Mouse (Mus musculus) liver, adult (tissue): ENCODE results near the gene Chmp2b.

Experiments
- GATA4 ChIP-seq: IDR thresholded peaks from 2 replicates; pipeline ENCODE4 v1.6.1; 2014; ENCODE audit warnings: mild to moderate bottlenecking, low read length; ENCODE audit not compliant: insufficient replicate concordance

Chmp2b gene

DNA sequence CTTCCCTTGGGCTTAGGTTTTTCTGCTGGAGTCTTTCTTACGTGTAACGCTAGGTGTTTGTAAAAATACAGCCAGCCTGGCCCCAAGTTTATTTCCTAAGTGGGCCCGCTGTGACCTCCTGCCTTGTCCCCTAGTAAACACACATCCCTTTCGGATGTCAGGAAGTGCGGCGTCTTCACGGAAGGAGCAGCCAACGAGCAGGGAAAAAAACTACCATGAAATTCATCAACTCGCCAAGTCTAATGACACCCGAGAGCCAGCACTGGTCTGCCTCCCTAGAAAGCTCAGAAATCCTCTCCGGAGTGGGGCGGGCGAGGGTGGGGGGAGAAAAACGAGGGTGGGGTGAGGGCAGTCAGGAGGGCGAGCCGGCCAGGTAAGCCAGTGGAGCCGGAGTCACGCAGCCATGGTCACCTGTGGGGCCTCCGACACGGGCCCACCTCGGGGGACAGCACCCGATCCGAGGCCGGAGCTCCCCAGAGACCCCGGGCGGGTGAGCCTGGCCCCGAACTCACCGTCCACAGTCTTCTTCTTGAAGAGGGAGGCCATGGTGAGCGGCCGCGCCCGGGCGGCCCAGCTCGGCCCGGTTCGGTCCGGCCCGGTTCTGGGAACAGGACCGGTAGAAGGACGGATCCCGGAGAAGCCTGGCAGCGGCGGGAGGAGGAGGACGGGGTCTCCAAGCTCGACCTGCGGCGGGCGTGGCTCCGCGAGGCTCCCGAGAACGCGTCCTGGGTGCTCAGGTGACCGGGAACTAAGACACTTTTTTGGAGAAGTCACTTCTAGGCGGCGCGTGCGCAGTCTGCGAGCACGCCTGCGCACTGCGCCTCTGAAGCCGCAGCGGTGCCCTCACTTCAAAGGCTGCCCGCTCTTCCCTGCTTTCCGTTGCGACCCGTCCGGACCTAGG, at the start of gene Chmp2b:
TSS of gene Chmp2b (minus strand) at position 764 of the 901 bp plus-strand sequence.
- no peak for TF ChIP-seq GATA4

DNA sequence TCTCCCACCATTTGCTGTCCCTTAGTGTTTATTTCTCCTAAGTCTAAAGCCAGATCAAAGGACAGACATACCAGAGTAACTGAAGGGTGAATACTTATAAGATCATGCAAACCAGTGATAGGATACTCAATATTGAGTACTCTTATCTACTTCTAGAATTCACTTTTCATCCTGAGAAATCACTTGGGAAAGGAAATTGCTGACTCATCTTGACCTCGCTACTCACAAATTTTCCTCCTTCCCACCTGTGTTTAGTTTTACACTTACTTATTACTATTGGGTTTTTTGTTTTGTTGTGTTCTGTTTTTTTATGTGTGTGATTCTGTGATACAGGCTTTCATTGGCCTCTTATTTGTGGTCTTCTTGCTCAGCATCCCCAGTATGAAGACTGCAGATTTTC, 49.2 kb upstream of the Chmp2b start:
- no peak for TF ChIP-seq GATA4

DNA sequence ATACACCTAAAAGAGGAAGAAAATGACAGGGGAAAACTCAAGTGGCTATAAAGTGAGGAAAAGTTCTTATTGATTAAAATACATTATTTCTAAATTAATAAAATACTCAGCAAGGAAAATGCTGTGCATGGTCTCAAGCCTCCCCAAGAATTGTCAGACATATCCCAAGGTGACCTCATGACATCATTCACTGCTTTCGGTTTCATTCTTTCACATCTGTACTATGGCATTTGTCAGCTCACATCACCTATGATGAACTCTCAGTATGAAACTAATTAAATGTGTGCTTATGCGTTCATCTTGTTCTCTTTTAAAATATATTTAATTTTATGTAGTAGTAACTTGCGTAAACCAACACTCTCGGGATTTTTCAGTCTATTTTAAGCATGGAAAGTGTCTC, 38.3 kb upstream of the Chmp2b start:
- no peak for TF ChIP-seq GATA4

DNA sequence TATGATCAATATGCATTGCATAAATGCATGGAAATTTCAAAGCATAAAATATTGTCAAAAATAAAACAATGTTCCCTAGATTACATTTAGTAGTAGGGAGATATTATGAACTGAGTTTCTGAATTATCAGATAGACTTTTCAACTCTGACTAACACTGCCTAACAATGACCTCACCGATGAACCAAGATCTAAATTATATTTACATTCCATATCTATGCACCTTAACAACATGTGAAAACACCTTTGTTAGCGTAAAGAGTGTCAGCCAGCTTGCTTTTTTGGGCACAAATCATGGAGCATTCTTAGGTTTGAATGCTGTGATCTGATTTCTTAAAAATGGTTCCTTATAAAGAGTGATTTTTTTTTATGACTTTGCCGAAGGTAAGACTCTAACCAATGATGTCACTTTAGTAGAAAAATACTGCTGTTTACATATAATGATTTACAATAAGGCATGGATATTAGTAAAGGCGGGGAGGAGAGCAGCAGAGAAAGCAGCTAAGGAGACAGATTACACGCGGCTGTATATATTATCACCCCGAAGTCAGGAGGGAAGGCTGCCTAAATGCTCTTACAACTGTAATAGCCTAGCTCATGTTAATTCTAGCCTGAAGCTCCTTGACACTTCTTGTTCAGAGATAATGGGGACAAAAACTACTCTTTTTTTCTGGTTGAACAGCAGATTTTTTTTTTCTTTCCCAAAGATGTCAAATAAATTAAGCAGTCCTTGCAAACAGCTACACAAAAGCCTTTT, 23.8 kb upstream of the Chmp2b start:
- TF ChIP-seq GATA4 = no peak

DNA sequence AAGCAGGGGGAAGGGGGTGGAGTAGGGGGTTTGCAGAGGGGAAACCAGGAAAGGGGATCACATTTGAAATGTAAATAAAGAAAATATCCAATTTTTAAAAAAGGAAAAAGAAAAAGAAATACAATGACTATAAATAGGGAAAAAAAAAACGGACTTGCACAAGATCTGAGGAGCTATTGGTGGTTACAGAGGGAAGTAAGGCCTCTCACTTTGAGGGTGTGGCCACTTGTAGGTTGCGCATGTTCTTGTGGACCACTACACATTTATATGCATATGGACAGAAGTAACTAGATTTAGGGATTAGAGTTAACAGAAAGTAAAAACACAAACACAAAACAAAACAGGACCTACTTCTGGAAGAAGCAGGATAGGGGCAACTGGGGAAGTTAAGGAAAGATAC, 23.2 kb upstream of the Chmp2b start:
- no peak for TF ChIP-seq GATA4

DNA sequence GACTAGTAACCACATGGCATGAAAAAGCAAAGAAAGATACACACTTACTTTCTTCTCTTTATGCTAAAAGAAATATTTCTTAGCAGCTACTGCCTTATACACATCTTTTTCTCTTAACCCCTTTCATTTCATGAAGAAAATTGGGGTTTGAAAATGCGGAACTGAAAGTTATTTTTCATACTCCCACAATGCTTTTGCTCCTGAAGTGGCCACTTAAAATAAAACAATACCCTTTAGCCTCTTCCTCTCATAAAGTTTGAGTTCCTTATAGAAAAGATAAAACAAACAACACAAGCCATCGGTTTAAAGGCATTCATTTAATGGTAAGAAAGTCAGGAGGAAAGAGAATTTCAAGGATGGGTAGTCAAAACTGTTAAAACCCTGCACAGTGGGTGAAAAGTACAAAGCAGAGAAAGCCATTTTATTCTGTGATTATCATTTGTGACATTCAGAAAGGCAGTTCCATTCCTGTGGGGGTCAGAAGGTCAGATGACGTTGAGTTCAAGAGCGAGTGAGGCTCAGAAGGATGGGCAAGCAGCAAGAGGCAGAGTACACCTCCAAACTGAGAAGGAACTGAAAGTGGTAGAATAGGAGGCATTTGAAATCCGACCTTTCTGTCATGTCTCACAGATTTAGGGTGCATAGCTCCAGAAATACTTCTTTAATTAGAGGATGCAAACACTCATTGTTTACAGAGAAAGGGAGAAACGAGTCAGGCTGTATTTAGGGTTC, 14.9 kb upstream of the Chmp2b start:
- no peak for TF ChIP-seq GATA4

DNA sequence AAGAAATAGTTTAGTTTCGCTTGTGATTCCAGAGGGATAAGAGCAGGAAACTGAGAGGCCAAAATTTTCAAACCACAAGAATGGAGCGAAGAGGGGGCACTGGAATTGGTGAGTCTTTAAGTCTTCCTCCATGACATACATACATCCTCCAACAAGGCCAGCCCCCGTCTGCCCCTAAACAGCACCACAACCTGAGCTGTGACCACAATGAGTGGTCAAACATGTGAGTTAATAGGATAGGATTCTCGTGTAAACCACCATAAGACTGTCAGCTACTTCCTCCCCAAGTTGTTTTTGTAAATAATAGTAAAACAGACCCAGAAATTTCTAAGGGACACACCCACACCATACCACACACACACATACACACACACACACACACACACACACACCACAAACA, 6.3 kb upstream of the Chmp2b start:
- TF ChIP-seq GATA4 = no peak

DNA sequence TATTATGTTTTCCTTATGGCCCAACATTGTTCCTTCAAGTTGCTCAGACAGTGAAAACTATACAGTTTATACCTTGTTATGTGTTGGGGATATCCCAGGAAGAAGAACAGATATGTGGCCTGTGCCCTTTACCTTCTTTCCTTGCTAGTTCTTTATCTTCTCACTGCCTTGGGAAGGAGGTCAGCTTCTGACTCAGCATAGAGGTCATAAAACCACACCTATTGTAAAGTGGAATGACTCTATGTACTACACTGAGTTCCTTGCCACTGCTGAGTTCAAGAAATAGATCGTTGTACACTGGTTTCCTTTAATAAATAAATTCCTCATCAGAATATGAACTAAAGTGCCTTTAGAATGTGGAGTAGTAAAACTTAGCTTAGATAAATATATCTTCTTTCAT, 2.4 kb upstream of the Chmp2b start:
- TF ChIP-seq GATA4 = no peak

DNA sequence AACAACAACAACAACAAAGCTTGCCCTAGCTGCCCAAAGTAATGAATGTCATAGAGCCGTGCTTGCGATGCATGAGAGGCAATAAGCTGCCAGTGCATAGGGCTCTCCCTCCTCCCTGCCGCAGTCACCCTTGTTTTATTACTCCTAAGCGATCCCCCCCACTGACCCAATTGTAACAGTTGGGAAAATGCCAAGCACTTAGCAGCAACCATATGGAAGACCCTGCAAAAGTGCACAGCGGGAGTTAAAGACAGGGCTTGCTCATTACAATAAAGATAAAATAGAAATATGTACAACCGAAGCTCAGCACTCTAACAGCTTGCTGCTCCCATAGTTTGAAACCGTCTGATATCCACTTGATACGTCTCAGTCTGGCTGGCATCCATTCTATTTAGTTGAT, 1.8 kb upstream of the Chmp2b start:
- TF ChIP-seq GATA4 = no peak

DNA sequence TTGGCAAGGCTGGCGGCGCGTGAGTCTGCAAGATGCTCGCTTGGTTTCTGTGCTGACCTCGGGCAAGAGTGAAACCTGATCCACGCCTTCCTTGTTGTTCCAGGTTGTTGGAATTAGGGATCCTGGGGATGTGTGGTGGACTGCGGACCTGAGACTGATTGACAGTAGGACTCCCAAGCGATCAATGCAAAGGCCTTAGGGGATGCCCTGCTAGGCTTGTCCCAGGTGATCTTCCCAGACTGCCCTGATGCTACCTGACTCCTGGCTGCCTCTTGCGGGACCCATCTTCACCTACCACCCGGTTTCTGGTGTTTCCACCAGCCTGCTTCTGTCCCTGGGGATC, 309 bp upstream of the Chmp2b start:
- no peak for TF ChIP-seq GATA4

DNA sequence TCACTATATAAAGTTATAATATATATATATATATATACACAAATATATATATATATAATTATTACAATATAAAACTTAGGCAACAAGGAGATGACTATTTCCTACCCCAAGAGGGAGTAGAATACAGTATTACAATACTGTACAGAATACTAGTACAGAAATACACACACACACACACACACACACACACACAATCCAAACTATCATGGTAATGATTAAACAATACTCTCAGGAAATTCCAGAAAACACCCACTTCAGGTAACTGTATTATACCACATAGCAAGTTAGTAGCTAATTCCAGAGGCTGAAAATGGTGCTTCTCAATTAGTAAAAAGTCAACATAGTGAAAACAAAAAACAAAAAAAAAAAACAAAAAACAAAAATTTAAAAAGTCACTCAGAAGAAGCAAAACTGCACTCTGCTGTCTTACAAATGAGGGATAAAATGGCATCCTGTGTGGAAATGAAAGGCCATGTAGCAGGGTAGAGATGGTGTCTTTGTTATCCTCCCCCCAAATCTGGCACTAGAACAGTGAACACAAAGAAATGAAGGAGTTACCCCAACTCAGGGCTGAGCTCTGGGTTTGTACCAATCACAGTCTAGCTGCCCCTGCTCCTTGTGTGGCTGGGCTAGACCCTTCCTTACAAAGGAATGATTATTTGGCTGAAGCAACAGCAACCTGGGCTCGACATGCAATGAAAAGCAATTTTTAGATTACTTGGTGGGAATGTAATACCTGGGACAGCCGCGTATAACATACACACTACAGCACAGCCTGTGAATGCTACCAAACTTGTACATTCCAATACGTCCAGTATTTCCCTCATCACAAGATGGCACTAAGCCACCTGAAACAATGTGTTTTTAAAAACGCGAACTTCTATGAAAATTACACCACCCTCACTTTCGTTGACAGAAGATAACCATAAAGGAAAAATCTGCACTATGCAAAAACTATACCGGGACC, 1.2 kb downstream of the Chmp2b start:
- no peak for TF ChIP-seq GATA4

DNA sequence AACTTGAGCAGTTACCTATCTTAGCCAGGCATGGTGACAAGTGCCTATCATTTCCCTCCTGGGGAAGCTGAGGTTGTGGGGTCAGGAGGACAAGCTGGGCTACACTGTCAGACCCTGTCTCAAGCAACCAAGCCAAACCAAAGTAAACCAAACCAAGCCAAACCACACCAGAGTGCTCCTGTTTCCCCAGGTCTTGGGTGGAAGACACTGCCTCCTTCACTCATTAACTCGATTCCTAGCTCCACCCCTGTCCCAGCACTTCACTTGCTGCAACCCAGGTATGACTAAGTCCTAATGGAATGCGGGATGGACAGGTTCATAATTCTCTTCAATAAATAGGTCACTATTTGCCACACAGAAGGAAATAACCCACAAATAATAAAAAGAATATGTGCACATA, 2.9 kb downstream of the Chmp2b start:
- TF ChIP-seq GATA4 = no peak

DNA sequence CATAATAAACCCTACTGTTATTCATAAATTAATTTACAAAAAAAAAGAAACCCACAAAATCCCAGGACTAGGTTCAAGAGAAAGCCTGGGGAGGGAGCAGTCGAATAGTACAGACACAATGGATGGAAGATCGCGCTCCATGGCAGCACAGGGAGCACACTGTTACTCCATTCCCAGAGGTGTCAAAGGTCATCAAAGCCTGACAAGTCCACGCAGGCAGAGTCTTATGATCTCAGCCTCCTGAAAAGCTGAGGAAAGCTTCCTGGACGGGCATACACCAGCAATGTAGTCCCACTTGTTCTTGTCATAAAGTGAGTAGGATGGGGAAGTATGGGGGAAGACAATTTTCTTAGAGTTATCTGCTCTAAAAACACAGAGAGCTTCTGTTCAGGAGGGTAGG, 5.2 kb downstream of the Chmp2b start:
- TF ChIP-seq GATA4 = no peak

DNA sequence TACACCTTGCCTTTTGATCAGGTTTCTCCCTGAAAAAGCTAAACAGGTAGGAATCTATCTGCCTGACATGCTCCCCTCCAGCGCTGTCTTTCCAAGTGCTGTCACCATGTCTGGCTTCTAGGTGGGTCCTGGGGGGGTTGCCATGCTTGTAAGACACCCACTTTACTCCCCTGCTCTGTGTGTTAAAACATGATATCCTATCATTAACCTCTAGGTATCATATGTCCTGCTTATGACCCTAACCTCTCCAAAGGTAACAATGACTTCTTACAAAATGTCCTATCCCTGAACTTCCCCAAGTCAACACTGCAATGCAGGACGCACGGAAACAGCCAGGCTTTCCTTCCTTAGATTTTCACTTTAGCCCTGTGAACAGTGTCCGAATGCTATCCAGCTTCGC, 8.3 kb downstream of the Chmp2b start:
- TF ChIP-seq GATA4 = no peak

DNA sequence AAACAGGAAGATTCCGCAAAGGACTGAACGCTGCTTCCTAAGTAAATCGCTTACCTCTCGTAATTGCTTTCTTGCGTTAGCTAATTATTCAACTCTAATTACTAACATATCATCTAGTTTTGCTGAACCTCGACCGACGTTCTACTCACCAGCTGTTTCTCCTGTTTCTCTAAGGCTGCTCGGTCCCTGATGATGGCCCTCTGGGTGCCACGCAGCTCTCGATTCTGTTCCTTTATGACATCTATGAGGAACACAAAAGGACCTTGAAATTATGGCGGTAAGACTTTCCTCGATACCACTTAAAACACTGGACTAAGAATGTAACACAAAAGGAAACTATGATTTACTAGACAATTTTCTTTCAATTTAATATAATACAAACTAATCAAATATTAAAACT, 11.7 kb downstream of the Chmp2b start:
- no peak for TF ChIP-seq GATA4

DNA sequence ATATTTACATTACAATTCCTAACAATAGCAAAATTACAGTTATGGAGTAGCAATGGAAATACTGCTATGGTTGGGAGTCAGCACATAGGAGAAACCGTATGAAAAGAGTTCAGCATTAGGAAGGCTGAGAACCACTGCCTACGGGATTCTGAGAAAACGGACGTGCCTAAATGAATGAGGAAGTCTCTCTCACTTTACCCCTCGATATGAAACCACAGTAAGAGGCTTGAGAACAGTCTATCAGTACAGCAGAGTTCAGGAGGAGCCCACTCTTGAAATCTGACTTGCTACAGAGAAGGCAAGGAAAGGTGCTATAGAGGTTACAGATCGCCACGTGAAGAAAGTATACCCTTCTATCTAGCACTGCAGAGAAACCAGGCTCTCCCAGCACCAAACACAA, 13.6 kb downstream of the Chmp2b start:
- TF ChIP-seq GATA4 = no peak
